Mouse (Mus musculus): ENCODE data around the gene Kcnc4.

The Kcnc4 gene

DNA sequence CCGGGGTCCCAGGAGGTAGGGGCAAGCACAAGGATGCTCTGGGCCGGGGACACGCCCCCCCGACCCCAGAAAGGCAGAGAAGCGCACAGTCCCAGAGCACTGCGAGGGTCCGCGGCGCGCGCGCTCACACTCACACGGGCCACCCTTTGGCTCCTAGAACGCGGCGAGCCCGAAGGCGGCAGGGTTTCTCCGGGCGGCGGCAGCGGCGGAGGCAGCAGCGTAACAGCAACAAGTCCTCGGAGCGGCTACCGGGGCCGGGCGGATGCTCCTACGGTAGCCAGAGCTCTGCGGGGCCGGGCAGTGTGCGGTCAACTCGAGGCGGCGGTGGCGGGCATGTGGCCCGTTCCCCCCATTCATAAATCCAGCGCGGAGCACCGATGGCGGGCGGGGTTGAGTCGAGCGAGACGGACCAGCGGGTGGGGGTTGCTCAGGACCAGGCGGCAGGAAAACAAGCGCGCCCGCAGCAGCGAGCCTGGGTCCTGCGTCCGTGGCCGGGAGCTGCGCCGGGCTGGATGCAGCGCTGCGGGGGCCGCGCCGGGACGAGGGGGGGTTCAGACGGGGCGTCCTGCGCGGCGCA lies at the start of gene Kcnc4:
TSS of gene Kcnc4 (minus strand) at position 357 of the 577 bp plus-strand sequence.
- no peak for DNase-seq (ENCODE audit: low spot score in 2 of 2)

DNA sequence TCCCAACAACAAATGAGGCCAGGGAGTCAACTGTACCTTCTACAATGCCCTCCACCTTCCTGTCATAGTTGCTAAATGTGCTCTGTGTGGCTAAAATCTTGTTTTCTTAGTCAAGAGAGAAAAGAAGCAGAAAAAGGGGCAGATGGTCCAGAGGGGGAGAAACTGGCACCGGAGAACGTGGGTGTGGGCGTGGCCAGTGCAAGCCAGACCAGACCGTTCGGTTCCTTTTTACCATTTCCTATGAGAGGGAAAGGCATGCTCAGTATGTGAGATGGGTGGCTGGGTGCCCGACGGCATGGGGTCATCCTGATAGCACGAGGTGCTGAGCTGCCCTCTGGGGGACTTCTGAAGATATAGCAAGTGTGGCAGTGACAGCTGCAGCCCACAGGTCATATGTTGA lies 49.3 kb upstream of the Kcnc4 start:
- peak in 1 of 2 experiments; percentile 72 for DNase-seq (ENCODE audit: low spot score in 2 of 2)

DNA sequence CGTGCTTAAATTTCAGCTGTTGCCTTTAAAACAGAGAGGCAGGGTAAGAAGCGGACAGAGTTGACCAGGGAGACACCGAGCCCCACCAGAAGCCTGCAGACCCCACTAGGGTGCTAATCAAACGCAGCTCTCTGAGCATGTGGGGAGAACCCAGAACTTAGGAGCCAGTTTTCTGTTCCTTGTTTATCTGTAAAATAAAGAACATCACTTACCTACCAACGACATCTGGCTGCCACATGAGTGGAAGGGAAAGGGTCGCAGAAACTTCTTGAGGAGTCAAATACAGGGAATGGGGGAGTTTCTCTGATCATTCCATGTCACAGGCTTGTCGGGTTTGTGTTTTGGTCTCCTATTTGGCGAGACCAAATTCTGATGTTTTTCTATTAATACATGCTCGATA lies 48.6 kb upstream of the Kcnc4 start:
- DNase-seq (ENCODE audit: low spot score in 2 of 2), result no peak

DNA sequence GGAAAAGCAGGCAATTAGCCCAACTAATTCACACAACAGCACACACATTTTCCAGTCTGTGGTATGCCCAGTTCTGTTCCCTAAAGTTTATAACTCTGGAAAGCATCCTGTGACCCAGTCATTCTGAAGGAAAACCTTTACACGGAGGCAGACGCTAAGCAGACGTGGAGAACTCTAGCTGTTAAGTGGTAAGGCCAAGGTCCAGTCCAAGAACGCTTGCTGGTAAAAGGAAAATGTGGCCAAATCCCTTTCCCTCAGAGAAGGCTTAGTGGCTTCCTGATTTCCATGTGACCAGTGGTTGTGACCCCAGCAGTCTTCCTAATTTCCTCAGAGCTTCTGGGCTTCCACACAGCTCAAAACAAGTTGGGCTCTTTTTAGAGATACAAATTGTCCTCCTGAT lies 47.2 kb upstream of the Kcnc4 start:
- DNase-seq (ENCODE audit: low spot score in 2 of 2), result no peak

DNA sequence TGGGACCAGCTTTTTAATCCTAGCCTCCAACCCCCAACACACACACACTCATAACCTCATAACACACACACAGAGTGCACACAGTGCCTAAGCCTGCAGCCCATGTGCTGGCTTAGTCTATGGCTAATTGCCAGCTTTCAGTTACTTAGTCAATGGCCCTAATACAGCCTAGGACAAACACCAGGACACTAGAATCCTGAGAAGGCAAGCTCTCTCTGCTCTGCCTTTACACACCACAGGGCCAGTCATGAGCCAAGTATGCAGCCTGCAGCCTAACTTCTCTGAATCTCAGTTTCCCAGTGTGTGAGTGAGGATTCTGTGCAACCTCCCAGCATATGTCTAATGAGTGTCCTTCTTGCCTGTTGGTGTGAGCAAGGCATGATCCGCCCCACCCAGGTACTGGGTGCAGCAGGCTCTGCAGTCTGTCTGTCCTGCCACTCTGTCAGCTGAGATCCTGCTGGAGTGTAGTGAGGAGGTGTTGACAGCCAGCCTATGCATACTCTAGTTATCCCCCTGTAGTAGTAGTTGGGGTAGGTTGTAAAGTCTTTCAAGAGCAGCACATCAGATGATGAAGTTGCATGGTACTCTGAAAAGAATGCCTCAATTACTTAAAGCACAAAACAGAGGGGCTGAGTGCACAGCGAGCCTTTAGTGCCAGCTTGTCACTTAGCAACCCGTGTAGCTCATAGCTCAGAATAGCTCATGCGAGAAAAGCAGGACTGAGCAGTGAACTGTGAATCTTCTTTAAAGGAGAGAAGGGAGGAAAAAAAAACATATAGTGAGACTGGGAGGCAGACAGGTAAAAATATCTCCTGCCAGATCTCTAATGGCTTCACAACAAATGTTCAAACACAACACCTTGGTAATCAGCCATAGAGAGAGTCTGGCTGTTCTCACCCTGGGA lies 46.4 kb upstream of the Kcnc4 start:
- peak in 1 of 2 experiments; percentile 73 for DNase-seq (ENCODE audit: low spot score in 2 of 2)

DNA sequence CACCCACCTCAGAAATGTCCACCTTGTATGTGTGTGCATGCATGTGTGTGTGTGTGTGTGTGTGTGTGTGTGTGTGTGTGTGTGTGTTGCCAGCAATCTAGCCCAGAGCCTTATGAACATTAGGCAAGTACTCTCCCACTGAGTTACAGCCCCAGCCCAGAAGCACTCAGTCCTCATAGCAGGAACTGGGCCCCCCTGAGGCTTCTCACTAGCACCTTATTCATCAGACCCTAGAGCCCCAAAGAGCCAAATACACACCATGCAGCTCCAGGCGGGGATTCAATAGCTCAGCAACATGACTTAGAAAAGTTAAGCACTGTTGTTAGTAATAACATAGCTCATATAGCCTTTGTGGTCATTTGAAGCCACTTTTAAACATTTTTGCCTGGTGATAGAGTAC lies 45.2 kb upstream of the Kcnc4 start:
- DNase-seq (ENCODE audit: low spot score in 2 of 2), result no peak

DNA sequence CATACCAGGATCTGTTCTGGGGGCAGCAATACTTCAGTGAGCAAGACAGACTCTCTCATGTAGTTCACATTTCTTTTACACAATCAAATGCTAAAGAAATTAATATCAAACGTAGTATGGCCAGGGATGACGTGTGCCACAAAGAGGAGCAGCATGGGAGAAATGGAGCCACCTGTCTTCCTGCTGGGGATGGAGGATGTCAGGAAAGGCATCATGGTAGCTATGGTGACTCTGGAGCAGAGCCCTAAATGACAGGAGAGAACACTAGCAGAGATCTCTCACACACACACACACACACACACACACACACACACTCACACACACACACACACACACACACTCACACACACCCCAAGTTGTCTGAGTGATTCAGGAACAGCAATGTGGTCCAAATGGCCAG lies 44.4 kb upstream of the Kcnc4 start:
- no peak for DNase-seq (ENCODE audit: low spot score in 2 of 2)

DNA sequence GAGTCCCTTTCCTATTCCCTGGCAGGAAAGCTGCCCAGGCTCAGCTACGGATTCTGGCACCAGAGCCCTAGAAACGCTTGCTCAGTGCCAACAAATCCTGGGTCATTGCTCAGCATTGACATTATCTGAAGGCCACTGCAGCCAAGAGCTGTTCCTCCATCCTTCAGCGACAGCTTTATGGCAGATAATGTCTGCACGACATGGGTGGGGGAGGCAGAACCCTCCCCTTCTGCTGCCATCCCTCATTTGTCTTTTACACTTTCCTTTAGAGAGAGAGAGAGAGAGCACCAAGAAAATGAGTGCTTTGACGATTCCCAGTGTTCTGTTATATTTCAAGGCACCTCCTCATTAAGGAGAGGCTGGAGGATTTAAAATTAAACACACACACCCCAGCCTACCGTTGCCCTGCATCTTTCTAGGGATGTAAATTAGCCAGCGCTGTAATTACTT lies 42.4 kb upstream of the Kcnc4 start:
- DNase-seq (ENCODE audit: low spot score in 2 of 2), result peak in 1 of 2 experiments; percentile 41

DNA sequence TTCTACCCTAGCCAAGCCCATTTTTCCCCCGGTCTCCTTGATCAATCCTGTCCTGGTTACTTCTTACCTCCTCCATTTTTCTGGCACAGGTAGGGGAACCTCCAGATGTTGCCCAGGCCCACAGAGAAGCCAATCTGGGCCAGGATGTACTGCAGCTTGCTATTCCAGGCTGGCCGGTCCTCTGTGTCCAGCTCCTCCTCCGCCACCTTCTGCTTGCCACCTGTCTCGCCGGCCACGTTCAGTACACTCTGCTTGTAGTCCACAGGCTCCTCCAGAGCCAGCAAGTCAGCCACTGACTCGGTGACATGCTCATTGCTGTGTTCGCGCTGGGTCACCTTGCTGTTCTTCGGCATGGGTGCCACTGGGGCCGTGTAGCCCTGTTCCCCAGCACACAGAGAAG lies 40.9 kb upstream of the Kcnc4 start:
- DNase-seq (ENCODE audit: low spot score in 2 of 2), result no peak

DNA sequence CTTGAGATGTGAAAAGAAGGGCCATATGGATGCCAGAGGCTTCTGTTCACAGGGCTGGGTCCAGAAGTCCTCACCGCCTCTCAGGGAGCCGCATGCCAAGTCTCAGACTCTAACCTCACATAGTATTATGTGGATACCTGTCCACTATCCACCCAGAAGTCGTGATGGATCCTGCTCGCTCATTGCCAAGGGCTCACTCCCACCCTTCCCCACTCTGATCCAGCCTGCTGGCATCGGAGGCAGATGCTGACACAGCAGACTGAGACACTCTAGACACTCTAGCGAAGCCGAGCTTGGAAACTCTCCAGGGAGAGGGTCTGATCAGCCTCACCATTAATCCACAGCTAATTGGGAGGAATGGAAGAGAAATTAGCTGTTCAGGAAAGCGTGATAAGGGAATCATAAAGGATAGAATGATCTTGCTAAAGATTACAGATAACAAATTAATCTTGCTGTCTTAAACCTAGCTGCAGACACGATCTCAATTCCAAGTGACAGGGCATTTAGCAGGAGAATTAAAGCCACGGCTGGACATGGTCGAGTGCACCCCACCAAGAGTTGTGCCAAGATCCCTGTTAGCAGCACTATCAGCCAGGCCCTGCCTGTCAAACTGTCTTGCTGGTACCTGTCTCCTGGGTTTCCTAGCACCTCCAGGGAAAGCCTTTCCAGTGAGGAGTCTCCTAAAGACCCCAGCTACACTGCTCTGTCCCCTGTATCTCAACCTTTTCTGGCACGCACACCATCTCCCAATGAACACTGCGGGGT lies 36.9 kb upstream of the Kcnc4 start:
- DNase-seq (ENCODE audit: low spot score in 2 of 2), result no peak

DNA sequence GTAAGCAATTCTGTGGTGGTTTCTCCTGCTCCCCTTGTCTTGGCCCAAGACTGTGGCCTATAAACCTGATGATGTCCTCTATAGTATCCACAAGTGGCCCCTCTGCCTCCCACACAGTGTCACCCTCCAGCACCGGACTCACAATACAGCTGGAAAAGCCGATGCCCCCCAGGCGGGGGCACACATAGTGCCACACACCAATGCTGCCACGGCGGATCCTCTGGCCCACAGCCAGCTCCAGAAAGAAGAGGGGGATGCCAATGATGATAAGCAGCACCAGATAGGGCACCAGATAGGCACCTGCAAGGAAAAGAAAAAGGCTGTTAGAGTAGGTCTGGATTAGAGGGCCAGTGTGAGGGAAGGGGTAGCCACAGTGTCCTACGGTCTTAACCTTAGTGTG lies 36.2 kb upstream of the Kcnc4 start:
- no peak for DNase-seq (ENCODE audit: low spot score in 2 of 2)

DNA sequence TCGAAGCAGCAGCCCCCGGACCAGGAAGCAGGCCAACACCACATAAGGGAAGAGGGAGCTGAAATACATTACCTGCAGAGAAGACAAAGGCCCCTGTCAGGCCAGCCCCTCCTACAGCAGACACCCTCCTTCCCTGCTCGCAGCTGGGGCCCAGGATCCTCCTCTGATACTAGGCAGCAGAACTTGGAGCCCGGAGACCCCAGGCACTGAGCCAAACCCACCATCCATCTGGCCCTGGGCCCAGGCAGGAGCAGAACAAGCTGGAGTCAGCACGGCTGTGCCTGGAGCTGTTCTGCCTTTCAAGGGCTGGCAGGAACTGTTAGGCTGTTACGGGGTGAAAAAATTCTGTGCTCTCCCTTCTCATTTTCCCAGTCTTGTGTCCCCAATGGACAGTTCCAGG lies 32.1 kb upstream of the Kcnc4 start:
- DNase-seq (ENCODE audit: low spot score in 2 of 2), result peak in 1 of 2 experiments; percentile 70

DNA sequence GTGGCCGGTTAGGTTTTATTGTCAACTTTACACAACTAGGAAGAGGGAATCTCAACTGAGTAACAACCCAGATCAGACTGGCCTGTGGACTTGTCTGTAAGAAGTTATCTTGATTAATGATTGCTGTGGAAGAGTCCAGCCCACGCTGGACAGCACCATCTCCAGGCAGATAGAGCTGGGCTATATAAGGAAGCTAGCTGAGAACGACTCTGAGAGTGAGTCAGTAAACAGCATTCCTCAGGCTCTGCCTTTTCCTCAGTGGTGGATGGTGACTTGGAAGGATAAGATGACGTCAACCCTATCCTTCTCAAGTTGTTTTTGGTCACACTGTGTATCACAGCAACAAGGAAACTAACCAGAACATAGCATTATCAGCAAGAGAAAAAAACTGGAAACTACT lies 29.3 kb upstream of the Kcnc4 start:
- no peak for DNase-seq (ENCODE audit: low spot score in 2 of 2)

DNA sequence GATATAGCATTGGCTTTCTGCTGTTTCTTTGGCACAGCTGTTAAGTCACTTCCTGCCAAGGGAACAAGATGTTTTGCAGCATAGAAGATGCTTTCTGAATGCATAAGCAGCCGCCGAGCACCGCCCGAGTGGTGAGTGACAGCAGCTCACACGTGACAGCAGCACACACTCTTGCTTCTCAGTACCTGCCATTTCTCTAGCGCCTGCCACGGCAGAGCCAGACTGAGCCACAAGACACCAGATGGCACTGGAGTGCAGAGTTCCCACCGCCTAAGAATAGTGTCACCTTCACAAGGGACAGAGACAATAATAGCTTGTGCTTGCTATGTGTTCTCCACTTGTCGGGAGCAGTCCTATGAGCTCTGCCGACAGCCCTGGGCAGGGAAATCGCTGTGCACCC lies 23.9 kb upstream of the Kcnc4 start:
- peak; percentile 83 to 87 for DNase-seq (ENCODE audit: low spot score in 2 of 2)

DNA sequence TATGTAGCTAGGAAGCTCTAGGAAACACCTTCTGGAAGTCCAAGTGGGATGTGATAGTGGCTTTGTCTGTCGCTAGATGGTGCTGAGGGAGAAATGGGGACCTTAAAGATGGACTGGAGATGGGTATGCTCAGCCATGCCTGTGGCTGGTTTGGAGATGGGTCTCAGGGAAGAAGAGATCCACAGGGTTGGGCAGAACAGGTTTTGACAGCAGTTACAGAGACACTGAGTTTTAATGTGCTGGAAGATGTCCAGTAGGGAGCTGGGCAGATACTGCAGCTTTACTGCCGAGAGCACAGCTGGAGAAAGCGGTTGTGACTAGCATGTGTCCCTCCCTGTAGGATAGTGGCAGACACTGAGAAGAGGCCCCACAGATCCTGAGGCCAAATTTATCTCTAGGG lies 21.3 kb upstream of the Kcnc4 start:
- DNase-seq (ENCODE audit: low spot score in 2 of 2), result no peak

DNA sequence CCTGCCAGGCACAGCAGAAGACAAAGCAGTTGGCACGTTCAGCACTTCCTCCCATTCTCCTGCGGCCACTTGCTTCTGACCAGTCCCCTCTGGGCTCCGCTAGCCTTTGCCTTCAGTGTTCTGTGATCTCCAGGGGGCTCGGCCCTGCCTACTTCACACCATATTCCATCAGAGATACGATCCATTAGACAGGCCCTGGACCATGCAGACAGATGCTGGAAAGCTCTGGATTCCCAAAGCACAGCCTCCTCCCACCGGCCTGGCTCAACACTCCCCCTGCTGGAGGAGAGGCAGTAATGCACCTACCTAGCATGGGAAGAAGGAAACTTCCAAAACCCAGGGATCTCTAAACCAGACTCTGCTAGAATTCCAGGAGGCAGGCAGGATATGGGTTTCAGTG lies 12.8 kb upstream of the Kcnc4 start:
- no peak for DNase-seq (ENCODE audit: low spot score in 2 of 2)

DNA sequence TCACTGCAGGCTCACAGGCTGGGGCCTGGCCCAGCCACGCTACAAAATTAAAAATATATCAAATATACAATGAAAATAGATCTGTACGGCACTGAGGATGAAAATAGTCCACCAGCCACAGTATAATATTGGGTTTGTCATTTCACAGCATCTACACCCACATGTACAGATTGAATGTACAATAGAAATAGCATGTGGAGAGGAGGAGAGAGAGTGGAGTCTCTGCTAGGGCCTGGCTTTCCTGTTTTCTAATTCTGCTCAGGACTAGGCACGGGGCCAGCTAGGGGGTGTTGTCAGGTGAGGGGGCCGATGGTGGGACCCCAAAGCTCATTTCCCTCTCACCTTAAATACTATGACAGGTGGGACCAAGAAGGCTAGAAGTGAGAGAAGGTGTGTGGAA lies 9.7 kb upstream of the Kcnc4 start:
- peak in 1 of 2 experiments; percentile 54 for DNase-seq (ENCODE audit: low spot score in 2 of 2)

DNA sequence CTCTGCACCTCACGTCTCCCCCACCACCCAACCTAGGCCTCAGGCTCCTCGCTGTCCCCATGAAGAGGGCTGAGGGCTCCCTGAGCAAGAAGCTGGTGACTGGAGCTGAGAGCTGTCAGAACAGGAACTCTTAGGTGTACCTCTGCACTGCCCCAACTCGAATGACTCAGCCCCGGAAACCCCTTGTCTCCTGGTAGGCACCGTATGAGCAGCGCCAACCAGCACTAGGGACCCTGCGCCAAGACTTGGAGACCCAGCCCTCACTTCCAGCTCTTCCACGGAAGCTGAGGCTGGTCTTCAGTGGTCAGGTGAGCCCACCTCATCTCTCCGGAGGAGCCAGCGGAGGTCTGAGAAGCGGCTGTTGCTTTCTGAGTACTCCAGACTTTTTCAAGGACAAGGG lies 8.8 kb upstream of the Kcnc4 start:
- no peak for DNase-seq (ENCODE audit: low spot score in 2 of 2)

DNA sequence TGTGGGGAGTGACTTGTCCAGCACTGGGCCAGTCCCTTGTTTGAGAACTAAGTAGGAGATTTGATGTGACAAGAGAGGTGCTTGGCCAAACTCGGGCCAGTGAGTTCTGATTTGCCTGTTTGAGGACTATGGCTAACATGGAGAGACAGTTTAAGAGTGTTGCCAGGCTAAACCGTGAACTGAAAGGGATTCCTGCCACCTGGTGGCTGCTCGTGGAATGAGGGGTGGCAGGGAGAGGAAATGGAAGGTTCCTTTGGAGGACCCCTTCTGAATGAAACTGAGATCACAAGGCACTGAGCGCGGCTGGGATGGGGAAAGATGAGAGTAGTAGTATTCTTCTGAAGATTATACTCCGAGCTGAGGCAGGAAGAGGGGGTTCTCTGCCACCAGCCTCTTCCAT lies 7.2 kb upstream of the Kcnc4 start:
- DNase-seq (ENCODE audit: low spot score in 2 of 2), result peak in 1 of 2 experiments; percentile 84

DNA sequence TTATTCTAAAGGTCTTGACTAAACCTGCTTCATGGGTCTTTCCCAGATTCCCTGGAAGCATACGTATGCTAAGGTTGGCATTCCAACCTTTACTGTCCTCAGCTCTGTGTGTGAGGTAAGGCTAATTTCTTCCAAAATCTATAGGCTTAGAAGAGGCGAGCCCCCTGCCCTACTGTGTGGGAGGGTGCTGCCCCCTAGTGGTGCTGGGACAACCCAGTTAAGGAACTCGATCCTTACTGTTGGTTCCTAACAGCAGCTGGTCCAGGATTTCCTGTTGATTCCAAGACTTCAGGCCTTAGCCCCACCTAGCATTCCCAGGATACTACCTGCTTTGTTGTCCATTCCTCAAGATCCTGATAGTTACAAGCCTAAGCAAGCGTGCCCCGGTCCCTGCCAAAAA lies 2.8 kb upstream of the Kcnc4 start:
- peak in 1 of 2 experiments; percentile 86 for DNase-seq (ENCODE audit: low spot score in 2 of 2)

DNA sequence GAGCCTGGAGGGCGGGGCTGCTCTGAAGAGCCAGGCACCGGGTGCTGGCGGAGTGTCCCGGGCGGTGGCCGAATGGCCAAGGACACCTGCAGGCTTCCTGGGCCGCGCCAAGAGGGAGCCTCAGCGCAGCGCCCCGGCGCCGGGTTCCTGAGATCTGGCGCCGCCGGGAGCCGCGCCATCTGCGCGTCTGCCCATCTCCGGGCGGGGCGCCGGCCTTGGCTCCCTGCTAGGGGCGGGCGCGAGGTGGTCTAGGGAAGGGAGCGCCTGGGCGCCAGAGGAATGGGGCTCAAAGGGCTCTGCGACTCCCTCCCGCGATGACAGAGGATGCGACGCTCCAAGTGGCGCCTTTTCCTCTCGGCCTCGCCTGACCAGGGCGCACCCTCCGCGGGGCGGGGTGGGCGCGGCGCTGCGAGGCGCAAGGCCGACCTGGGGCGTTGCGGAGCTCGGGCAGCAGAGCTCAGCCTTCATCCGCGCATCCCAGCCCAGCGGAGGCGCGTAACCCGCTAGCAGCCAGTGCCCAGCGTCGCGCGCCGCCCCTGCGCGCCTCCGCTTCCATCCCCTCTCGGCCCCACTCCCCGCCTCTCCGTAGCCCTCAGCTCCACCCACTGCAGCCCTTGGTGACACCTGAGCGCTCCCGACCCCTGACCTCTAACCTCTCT lies 550 bp upstream of the Kcnc4 start:
- DNase-seq (ENCODE audit: low spot score in 2 of 2), result no peak
